Mouse (Mus musculus): ENCODE measurements around the gene Trrap. TPM values are rescaled to one million over a fixed set of nuclear protein-coding genes. Genes with fewer than 3 reads are reported as not detected.
"Not testable (repeated sequence)": the region's sequence is repeated elsewhere in the genome, so short reads cannot be mapped to it uniquely, and the experiment has no call there.

Gene Trrap
- polyA plus RNA-seq (2014; fragmentation: Nextera tagmentation; extraction: Ambion mirVana) = 58.9 and 65.2 TPM in 2 replicates

DNA sequence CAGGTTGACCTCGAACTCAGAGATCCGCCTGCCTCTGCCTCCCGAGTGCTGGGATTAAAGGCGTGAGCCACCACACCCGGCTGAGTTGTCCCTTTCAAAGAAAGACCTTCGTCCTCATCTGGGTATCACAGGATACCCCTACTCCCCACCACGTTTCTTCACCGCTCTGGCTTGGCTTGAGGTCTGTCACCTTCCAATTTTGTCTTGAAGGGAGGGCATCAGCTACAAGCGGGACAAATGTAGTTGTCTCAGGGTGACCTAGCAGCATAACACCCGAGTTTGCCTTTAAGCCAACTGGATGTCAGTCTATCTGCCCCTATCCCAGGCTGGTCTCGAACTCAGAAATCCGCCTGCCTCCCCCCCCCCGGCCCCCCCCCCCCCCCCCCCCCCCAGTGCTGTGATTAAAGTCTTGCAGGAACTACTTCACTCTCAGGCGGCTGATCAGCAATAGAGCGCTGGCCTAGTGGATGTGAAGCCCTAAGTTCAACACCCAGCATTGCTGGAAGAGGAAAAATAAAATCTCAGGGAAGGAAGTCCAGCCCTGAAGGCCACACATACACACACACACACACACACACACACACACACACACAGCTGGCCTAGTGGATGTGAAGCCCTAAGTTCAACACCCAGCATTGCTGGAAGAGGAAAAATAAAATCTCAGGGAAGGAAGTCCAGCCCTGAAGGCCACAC lies at the start of gene Trrap:
Trrap (plus strand) TSS at position 627 of the 693 bp plus-strand sequence.
- H3K9me3 ChIP-seq (ENCODE audit: control insufficient read depth, low read length); ATAC-seq (ENCODE audit: insufficient number of reproducible peaks, insufficient read depth, low FRiP score, low read depth): not testable (repeated sequence)
- H3K4me2 ChIP-seq (ENCODE audit: low read length) = peak within 1 kb of the TSS; percentile 91
- peak within 1 kb of the TSS; percentile 85 for H3K9ac ChIP-seq (ENCODE audit: low read length)
- 85% methylated on average over 11 of the region's 15 CpGs for WGBS
- peaks cover 5 to 15% of the 10 kb centered on the region in 2 experiments for H3K4me1 ChIP-seq (ENCODE audit: control insufficient read depth in 2 of 2, insufficient read depth in 2 of 2, low read length in 2 of 2)
- H3K4me3 ChIP-seq (ENCODE audit: control insufficient read depth in 1 of 2, insufficient read depth in 1 of 2, low read depth in 1 of 2, low read length in 2 of 2) = peak within 1 kb of the TSS; percentile 65
- H3K36me3 ChIP-seq (ENCODE audit: control insufficient read depth, insufficient read depth, low read length) = peaks cover 21% of the 10 kb centered on the region
- H3K27me3 ChIP-seq (ENCODE audit: control insufficient read depth, insufficient read depth, low read length) = peaks cover 14% of the 10 kb centered on the region
- H3K27ac ChIP-seq (replicated peaks in 1 of 2; ENCODE audit: control insufficient read depth in 1 of 2, insufficient read depth in 1 of 2, low read depth in 2 of 2, low read length in 2 of 2) = peak within 1 kb of the TSS; percentile 89 to 93

DNA sequence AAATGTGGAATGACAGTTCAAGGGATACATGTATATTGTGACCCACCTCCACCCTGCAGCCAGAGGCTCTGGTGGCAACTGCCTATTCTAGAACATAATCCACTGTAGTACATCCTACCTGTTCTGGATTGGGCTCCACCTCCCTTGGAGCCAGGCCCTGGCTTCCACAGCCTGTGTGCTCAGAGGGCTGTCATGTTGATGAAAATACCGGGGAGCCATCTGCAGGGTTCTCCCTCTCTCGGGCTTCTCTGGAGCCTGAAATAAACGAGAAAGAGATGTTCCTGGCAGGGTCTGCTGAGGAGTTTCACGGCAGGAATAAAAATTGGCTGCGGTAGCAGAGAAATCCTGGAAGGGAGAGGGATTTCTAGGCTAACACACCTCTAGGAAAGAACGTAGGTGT lies 47.8 kb upstream of the Trrap start:
- Histone ChIP-seq H3K4me1 (ENCODE audit: control insufficient read depth in 2 of 2, insufficient read depth in 2 of 2, low read length in 2 of 2) (no peaks in the 10 kb centered on the region), H3K36me3 (ENCODE audit: control insufficient read depth, insufficient read depth, low read length) (no peaks in the 10 kb centered on the region), H3K4me3 (ENCODE audit: control insufficient read depth in 1 of 2, insufficient read depth in 1 of 2, low read depth in 1 of 2, low read length in 2 of 2) (no peak overlapping the region), H3K9me3 (ENCODE audit: control insufficient read depth, low read length) (no peaks in the 10 kb centered on the region), H3K4me2 (ENCODE audit: low read length) (no peak overlapping the region), H3K27me3 (ENCODE audit: control insufficient read depth, insufficient read depth, low read length) (no peaks in the 10 kb centered on the region), H3K27ac (replicated peaks in 1 of 2; ENCODE audit: control insufficient read depth in 1 of 2, insufficient read depth in 1 of 2, low read depth in 2 of 2, low read length in 2 of 2) (no peak overlapping the region), H3K9ac (ENCODE audit: low read length) (no peak overlapping the region)
- 73% methylated on average over 6 of the region's 6 CpGs for WGBS
- ATAC-seq (ENCODE audit: insufficient number of reproducible peaks, insufficient read depth, low FRiP score, low read depth) = no peak

- no peak overlapping the region for H3K4me3 ChIP-seq (ENCODE audit: control insufficient read depth in 1 of 2, insufficient read depth in 1 of 2, low read depth in 1 of 2, low read length in 2 of 2)
- no peak overlapping the region for H3K9ac ChIP-seq (ENCODE audit: low read length)
- no peaks in the 10 kb centered on the region for H3K36me3 ChIP-seq (ENCODE audit: control insufficient read depth, insufficient read depth, low read length)
- no peak overlapping the region for H3K4me2 ChIP-seq (ENCODE audit: low read length)
- H3K9me3 ChIP-seq (ENCODE audit: control insufficient read depth, low read length) = no peaks in the 10 kb centered on the region
- no peak for ATAC-seq (ENCODE audit: insufficient number of reproducible peaks, insufficient read depth, low FRiP score, low read depth)
- 77% methylated on average over 4 of the region's 4 CpGs for WGBS
- H3K27ac ChIP-seq (replicated peaks in 1 of 2; ENCODE audit: control insufficient read depth in 1 of 2, insufficient read depth in 1 of 2, low read depth in 2 of 2, low read length in 2 of 2) = no peak overlapping the region
- H3K4me1 ChIP-seq (ENCODE audit: control insufficient read depth in 2 of 2, insufficient read depth in 2 of 2, low read length in 2 of 2) = no peaks in the 10 kb centered on the region
- no peaks in the 10 kb centered on the region for H3K27me3 ChIP-seq (ENCODE audit: control insufficient read depth, insufficient read depth, low read length)
Measured at GRCm38 (mm10) chr5:144720281-144720680, 47.3 kb upstream of the Trrap start.

GRCm38 (mm10) chr5:144724926-144725325 lies 42.6 kb upstream of the Trrap start:
- H3K36me3 ChIP-seq (ENCODE audit: control insufficient read depth, insufficient read depth, low read length) = no peaks in the 10 kb centered on the region
- 46% methylated on average over 2 of the region's 2 CpGs for WGBS
- no peaks in the 10 kb centered on the region for H3K4me1 ChIP-seq (ENCODE audit: control insufficient read depth in 2 of 2, insufficient read depth in 2 of 2, low read length in 2 of 2)
- no peak overlapping the region for H3K4me3 ChIP-seq (ENCODE audit: control insufficient read depth in 1 of 2, insufficient read depth in 1 of 2, low read depth in 1 of 2, low read length in 2 of 2)
- H3K27me3 ChIP-seq (ENCODE audit: control insufficient read depth, insufficient read depth, low read length) = peaks cover 7% of the 10 kb centered on the region; the same call in 1 of the 2 replicates
- no peak for ATAC-seq (ENCODE audit: insufficient number of reproducible peaks, insufficient read depth, low FRiP score, low read depth)
- H3K9me3 ChIP-seq (ENCODE audit: control insufficient read depth, low read length) = no peaks in the 10 kb centered on the region
- H3K27ac ChIP-seq (replicated peaks in 1 of 2; ENCODE audit: control insufficient read depth in 1 of 2, insufficient read depth in 1 of 2, low read depth in 2 of 2, low read length in 2 of 2) = no peak overlapping the region
- no peak overlapping the region for H3K4me2 ChIP-seq (ENCODE audit: low read length)
- H3K9ac ChIP-seq (ENCODE audit: low read length) = no peak overlapping the region

GRCm38 (mm10) chr5:144725554-144725953 lies 42.0 kb upstream of the Trrap start:
- ATAC-seq (ENCODE audit: insufficient number of reproducible peaks, insufficient read depth, low FRiP score, low read depth) = no peak
- no peak overlapping the region for H3K4me2 ChIP-seq (ENCODE audit: low read length)
- 69% methylated on average over 3 of the region's 3 CpGs for WGBS

DNA sequence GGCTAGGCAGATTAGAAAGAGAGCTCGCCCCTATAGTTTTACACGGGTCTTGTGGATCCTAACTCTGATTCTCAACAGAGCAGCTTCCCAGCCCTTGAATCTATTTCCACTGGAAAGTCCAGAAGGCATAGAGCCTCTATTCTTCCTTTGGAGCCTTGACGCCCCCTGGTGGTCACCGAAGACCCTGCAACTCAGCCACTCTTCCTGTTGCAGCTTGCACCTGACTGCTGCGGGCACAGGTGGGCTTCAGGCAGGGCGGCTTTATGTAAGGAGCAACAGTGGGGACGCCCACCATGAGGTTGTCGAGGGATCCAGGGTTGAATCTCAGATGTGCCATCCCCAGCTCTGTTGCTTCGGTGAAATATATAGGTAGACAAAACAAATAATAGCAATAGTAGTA lies 40.4 kb upstream of the Trrap start:
- 6% methylated on average over 9 of the region's 9 CpGs for WGBS
- no peaks in the 10 kb centered on the region for H3K36me3 ChIP-seq (ENCODE audit: control insufficient read depth, insufficient read depth, low read length)
- no peak overlapping the region for H3K4me2 ChIP-seq (ENCODE audit: low read length)
- H3K27ac ChIP-seq (replicated peaks in 1 of 2; ENCODE audit: control insufficient read depth in 1 of 2, insufficient read depth in 1 of 2, low read depth in 2 of 2, low read length in 2 of 2) = no peak overlapping the region
- H3K27me3 ChIP-seq (ENCODE audit: control insufficient read depth, insufficient read depth, low read length) = peaks cover 7% of the 10 kb centered on the region; the same call in 1 of the 2 replicates
- H3K4me3 ChIP-seq (ENCODE audit: control insufficient read depth in 1 of 2, insufficient read depth in 1 of 2, low read depth in 1 of 2, low read length in 2 of 2) = no peak overlapping the region
- H3K4me1 ChIP-seq (ENCODE audit: control insufficient read depth in 2 of 2, insufficient read depth in 2 of 2, low read length in 2 of 2) = no peaks in the 10 kb centered on the region
- no peaks in the 10 kb centered on the region for H3K9me3 ChIP-seq (ENCODE audit: control insufficient read depth, low read length)
- no peak for ATAC-seq (ENCODE audit: insufficient number of reproducible peaks, insufficient read depth, low FRiP score, low read depth)
- no peak overlapping the region for H3K9ac ChIP-seq (ENCODE audit: low read length)

More at GRCm38 (mm10) chr5:144725554-144725953, 42.0 kb upstream of the Trrap start:
- Histone ChIP-seq H3K4me1 (ENCODE audit: control insufficient read depth in 2 of 2, insufficient read depth in 2 of 2, low read length in 2 of 2) (no peaks in the 10 kb centered on the region), H3K9ac (ENCODE audit: low read length) (no peak overlapping the region), H3K4me3 (ENCODE audit: control insufficient read depth in 1 of 2, insufficient read depth in 1 of 2, low read depth in 1 of 2, low read length in 2 of 2) (no peak overlapping the region), H3K27ac (replicated peaks in 1 of 2; ENCODE audit: control insufficient read depth in 1 of 2, insufficient read depth in 1 of 2, low read depth in 2 of 2, low read length in 2 of 2) (no peak overlapping the region), H3K27me3 (ENCODE audit: control insufficient read depth, insufficient read depth, low read length) (peaks cover 7% of the 10 kb centered on the region; the same call in 1 of the 2 replicates), H3K36me3 (ENCODE audit: control insufficient read depth, insufficient read depth, low read length) (no peaks in the 10 kb centered on the region), H3K9me3 (ENCODE audit: control insufficient read depth, low read length) (no peaks in the 10 kb centered on the region)

- Histone ChIP-seq H3K27ac (replicated peaks in 1 of 2; ENCODE audit: control insufficient read depth in 1 of 2, insufficient read depth in 1 of 2, low read depth in 2 of 2, low read length in 2 of 2) (no peak overlapping the region), H3K9me3 (ENCODE audit: control insufficient read depth, low read length) (no peaks in the 10 kb centered on the region), H3K4me2 (ENCODE audit: low read length) (no peak overlapping the region), H3K4me1 (ENCODE audit: control insufficient read depth in 2 of 2, insufficient read depth in 2 of 2, low read length in 2 of 2) (no peaks in the 10 kb centered on the region), H3K9ac (ENCODE audit: low read length) (no peak overlapping the region), H3K36me3 (ENCODE audit: control insufficient read depth, insufficient read depth, low read length) (no peaks in the 10 kb centered on the region), H3K4me3 (ENCODE audit: control insufficient read depth in 1 of 2, insufficient read depth in 1 of 2, low read depth in 1 of 2, low read length in 2 of 2) (no peak overlapping the region), H3K27me3 (ENCODE audit: control insufficient read depth, insufficient read depth, low read length) (peaks cover 7% of the 10 kb centered on the region; the same call in 1 of the 2 replicates)
- ATAC-seq (ENCODE audit: insufficient number of reproducible peaks, insufficient read depth, low FRiP score, low read depth) = no peak
- whole genome bisulfite sequencing = 42% methylated on average over 5 of the region's 5 CpGs
Measured at GRCm38 (mm10) chr5:144728237-144728636, 39.3 kb upstream of the Trrap start.

DNA sequence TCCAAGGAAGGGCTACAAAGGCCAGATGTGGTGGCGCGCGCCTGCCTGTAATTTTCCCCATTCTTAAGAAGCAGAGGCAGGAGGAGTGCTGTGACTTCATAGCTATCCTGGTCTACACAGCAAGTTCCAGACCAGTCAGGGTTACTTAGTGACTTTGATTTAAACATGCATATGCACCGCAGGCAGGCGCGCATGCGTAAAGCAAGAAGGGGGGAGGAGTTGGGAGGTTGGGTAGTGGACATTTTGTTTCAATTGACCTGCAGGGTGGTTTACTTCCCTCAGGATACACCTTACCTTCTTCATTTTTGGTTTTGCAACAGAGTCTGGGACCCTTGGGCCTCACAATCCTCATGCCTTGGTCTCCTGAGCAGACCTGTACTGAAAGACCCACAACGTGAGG lies 38.3 kb upstream of the Trrap start:
- WGBS = 79% methylated on average over 8 of the region's 8 CpGs
- no peak for ATAC-seq (ENCODE audit: insufficient number of reproducible peaks, insufficient read depth, low FRiP score, low read depth)
- H3K4me3 ChIP-seq (ENCODE audit: control insufficient read depth in 1 of 2, insufficient read depth in 1 of 2, low read depth in 1 of 2, low read length in 2 of 2) = no peak overlapping the region
- H3K4me1 ChIP-seq (ENCODE audit: control insufficient read depth in 2 of 2, insufficient read depth in 2 of 2, low read length in 2 of 2) = no peaks in the 10 kb centered on the region
- H3K27ac ChIP-seq (replicated peaks in 1 of 2; ENCODE audit: control insufficient read depth in 1 of 2, insufficient read depth in 1 of 2, low read depth in 2 of 2, low read length in 2 of 2) = no peak overlapping the region
- H3K9ac ChIP-seq (ENCODE audit: low read length) = no peak overlapping the region
- H3K4me2 ChIP-seq (ENCODE audit: low read length) = no peak overlapping the region
- H3K9me3 ChIP-seq (ENCODE audit: control insufficient read depth, low read length) = no peaks in the 10 kb centered on the region
- no peaks in the 10 kb centered on the region for H3K36me3 ChIP-seq (ENCODE audit: control insufficient read depth, insufficient read depth, low read length)
- H3K27me3 ChIP-seq (ENCODE audit: control insufficient read depth, insufficient read depth, low read length) = peaks cover 7% of the 10 kb centered on the region; the same call in 1 of the 2 replicates

All from heart, embryonic 14.5 days (tissue).